Mouse (Mus musculus) neural tube, embryonic 14.5 days (tissue): Measurements from ENCODE around the gene Stard9. TPM values are rescaled to one million over a fixed set of nuclear protein-coding genes. Genes with fewer than 3 reads are reported as not detected.

ENCODE experiments used
- ATAC-seq: fragments of 200-750 bp; cut with Nextera tagmentation; 2 replicates; pipeline ENCODE4 v1.8.0; 2017; ENCODE audit warnings: low read depth, mild to moderate bottlenecking, moderate TSS enrichment, moderate library complexity
- H3K27ac ChIP-seq: fragments of 300-500 bp; sonication (generic); 2 replicates; pipeline ENCODE4 v1.5.1; 2014; ENCODE audit warnings: low read depth, mild to moderate bottlenecking, control low read depth, low read length, moderate library complexity, mixed read lengths
- H3K27me3 ChIP-seq: fragments of 300-500 bp; sonication (generic); 2 replicates; pipeline ENCODE4 v1.6.1; 2014; ENCODE audit warnings: low read length; ENCODE audit not compliant: control insufficient read depth, insufficient read depth
- H3K36me3 ChIP-seq: fragments of 300-500 bp; sonication (generic); 2 replicates; pipeline ENCODE4 v1.6.1; 2014; ENCODE audit warnings: low read length, mixed read lengths; ENCODE audit not compliant: control insufficient read depth, insufficient read depth
- H3K4me1 ChIP-seq: fragments of 300-500 bp; sonication (generic); 2 replicates; pipeline ENCODE4 v1.6.1; 2014; ENCODE audit warnings: low read length; ENCODE audit not compliant: control insufficient read depth, insufficient read depth
- H3K4me2 ChIP-seq: fragments of 300-500 bp; sonication (generic); 2 replicates; pipeline ENCODE4 v1.6.1; 2014; ENCODE audit warnings: mild to moderate bottlenecking, low read depth, low read length, control low read depth
- H3K4me3 ChIP-seq: fragments of 300-500 bp; sonication (generic); 2 replicates; pipeline ENCODE4 v1.5.1; 2014; ENCODE audit warnings: low read depth, low read length, control low read depth, mixed read lengths
- H3K9ac ChIP-seq: fragments of 300-500 bp; sonication (generic); replicated peaks from 2 replicates; pipeline ENCODE4 v1.6.1; 2014; ENCODE audit warnings: low read depth, mild to moderate bottlenecking, control low read depth, low read length, mixed read lengths
- H3K9me3 ChIP-seq: fragments of 300-500 bp; sonication (generic); 2 replicates; pipeline ENCODE4 v1.6.1; 2016; ENCODE audit warnings: low read length; ENCODE audit not compliant: control insufficient read depth
- WGBS: fragments of 180-500 bp; shearing (Covaris S2); extraction: QIAGEN DNeasy Blood & Tissue Kit; methylation state at CpG from one replicate; pipeline ENCODE4 v1.1.7; 2014; 5-methylcytosine and 5-hydroxymethylcytosine counted together
- polyA plus RNA-seq: library from polyadenylated mRNA; unstranded; fragments of >200 nt; fragmentation: Nextera tagmentation; extraction: Ambion mirVana; gene quantifications from 2 replicates; pipeline ENCODE4 v1.2.1, GENCODE M21; 2014

The Stard9 gene
- polyA plus RNA-seq, 1 experiment from 2014 or later: 7.9 TPM

- Histone ChIP-seq H3K27me3 (no peaks in the 10 kb centered on the region), H3K4me2 (no peak overlapping the region), H3K4me3 (no peak overlapping the region), H3K9ac (no peak overlapping the region), H3K36me3 (peaks cover 8% of the 10 kb centered on the region), H3K9me3 (no peaks in the 10 kb centered on the region), H3K27ac (no peak overlapping the region), H3K4me1 (no peaks in the 10 kb centered on the region)
- WGBS: 100% methylated on average over 1 of the region's 1 CpGs
- no peak for ATAC-seq
Measured at GRCm38 (mm10) chr2:120619538-120619937, 9.4 kb upstream of the Stard9 start.

- Histone ChIP-seq H3K4me3 (no peak overlapping the region), H3K36me3 (peaks cover 8% of the 10 kb centered on the region), H3K9ac (no peak overlapping the region), H3K27me3 (no peaks in the 10 kb centered on the region), H3K9me3 (no peaks in the 10 kb centered on the region), H3K4me2 (no peak overlapping the region), H3K4me1 (no peaks in the 10 kb centered on the region), H3K27ac (no peak overlapping the region)
- ATAC-seq: no peak
Measured at GRCm38 (mm10) chr2:120622920-120623319, 6.0 kb upstream of the Stard9 start.

- peak overlapping the region; percentile 46 for H3K4me2 ChIP-seq
- peak overlapping the region; percentile 45 for H3K4me3 ChIP-seq
- peak; percentile 29 for ATAC-seq
- 31% methylated on average over 9 of the region's 10 CpGs for WGBS
- H3K9me3 ChIP-seq: no peaks in the 10 kb centered on the region
- H3K36me3 ChIP-seq: no peaks in the 10 kb centered on the region
- H3K9ac ChIP-seq: peak overlapping the region; percentile 42; the same call in 1 of the 2 replicates
- H3K27ac ChIP-seq: peak overlapping the region; percentile 77; the same call in 1 of the 2 replicates
- H3K4me1 ChIP-seq: peaks cover 7% of the 10 kb centered on the region; the same call in 1 of the 2 replicates
- H3K27me3 ChIP-seq: no peaks in the 10 kb centered on the region
Measured at GRCm38 (mm10) chr2:120628076-120628865, 650 bp upstream of the Stard9 start.

- H3K4me3 ChIP-seq: no peak overlapping the region
- no peak overlapping the region for H3K27ac ChIP-seq
- no peaks in the 10 kb centered on the region for H3K27me3 ChIP-seq
- no peaks in the 10 kb centered on the region for H3K36me3 ChIP-seq
- H3K4me2 ChIP-seq: peak overlapping the region; percentile 53; the same call in 1 of the 2 replicates
- no peak overlapping the region for H3K9ac ChIP-seq
- no peak for ATAC-seq
- H3K4me1 ChIP-seq: peaks cover 7% of the 10 kb centered on the region; the same call in 1 of the 2 replicates
- H3K9me3 ChIP-seq: no peaks in the 10 kb centered on the region
- 76% methylated on average over 2 of the region's 2 CpGs for WGBS
Measured at GRCm38 (mm10) chr2:120630246-120630645, 1.3 kb downstream of the Stard9 start.

DNA sequence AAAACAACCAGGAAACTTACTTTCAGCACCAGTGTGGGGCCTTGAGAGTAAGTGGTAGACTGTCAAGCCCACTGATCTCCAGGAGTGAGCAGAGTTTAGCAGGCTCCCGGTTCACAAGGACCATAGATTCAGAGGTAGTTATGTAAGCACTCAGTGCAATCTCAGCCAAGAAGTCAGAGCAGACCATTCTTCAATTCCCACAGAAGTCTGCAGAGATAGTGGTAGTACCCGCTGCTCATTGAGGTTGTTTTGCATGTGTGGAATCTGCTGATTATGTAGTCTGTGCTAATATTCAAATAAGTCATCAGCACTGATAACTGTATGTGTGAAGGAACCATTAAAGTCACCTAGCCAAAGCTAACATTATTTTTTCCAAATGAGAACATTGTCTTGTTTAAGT, 1.7 kb downstream of the Stard9 start:
- no peak for ATAC-seq
- no peaks in the 10 kb centered on the region for H3K27me3 ChIP-seq
- no peak overlapping the region for H3K9ac ChIP-seq
- no peak overlapping the region for H3K4me3 ChIP-seq
- H3K27ac ChIP-seq: no peak overlapping the region
- 83% methylated on average over 2 of the region's 2 CpGs for WGBS
- no peak overlapping the region for H3K4me2 ChIP-seq
- peaks cover 7% of the 10 kb centered on the region; the same call in 1 of the 2 replicates for H3K4me1 ChIP-seq
- no peaks in the 10 kb centered on the region for H3K9me3 ChIP-seq
- no peaks in the 10 kb centered on the region for H3K36me3 ChIP-seq

- Histone ChIP-seq H3K36me3 (no peaks in the 10 kb centered on the region), H3K4me3 (no peak overlapping the region), H3K4me1 (peaks cover 7% of the 10 kb centered on the region; the same call in 1 of the 2 replicates), H3K9me3 (no peaks in the 10 kb centered on the region), H3K27me3 (no peaks in the 10 kb centered on the region), H3K4me2 (no peak overlapping the region), H3K27ac (no peak overlapping the region), H3K9ac (no peak overlapping the region)
- ATAC-seq: no peak
- 92% methylated on average over 2 of the region's 2 CpGs for WGBS
Measured at GRCm38 (mm10) chr2:120631521-120631920, 2.6 kb downstream of the Stard9 start.

DNA sequence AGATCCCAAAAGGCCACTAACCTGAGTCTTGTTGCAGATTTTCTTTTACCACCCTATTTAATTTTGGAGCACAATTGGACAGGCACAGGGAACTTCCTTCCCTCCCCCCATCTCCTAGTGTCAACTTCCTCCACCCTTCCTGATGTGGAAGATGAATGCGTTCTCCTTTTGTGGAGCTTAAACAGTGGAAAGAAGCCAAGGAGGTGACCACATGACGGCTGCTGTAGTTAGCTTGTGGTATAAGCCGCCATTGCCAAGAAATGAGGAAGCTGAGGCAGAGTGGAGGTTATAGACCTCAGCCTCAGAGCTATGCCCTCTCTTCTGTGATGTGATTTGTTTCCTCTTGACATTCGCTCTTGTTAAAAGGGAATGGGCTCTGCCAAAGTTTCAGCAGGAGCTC, 3.0 kb downstream of the Stard9 start:
- no peak for ATAC-seq
- Histone ChIP-seq H3K4me3 (no peak overlapping the region), H3K9me3 (no peaks in the 10 kb centered on the region), H3K9ac (no peak overlapping the region), H3K4me1 (peaks cover 7% of the 10 kb centered on the region; the same call in 1 of the 2 replicates), H3K36me3 (no peaks in the 10 kb centered on the region), H3K4me2 (no peak overlapping the region), H3K27me3 (no peaks in the 10 kb centered on the region), H3K27ac (no peak overlapping the region)
- WGBS: 76% methylated on average over 4 of the region's 4 CpGs

GRCm38 (mm10) chr2:120640835-120641234, 11.9 kb downstream of the Stard9 start:
- Histone ChIP-seq H3K4me2 (no peak overlapping the region), H3K4me1 (no peaks in the 10 kb centered on the region), H3K27me3 (no peaks in the 10 kb centered on the region), H3K9me3 (no peaks in the 10 kb centered on the region), H3K36me3 (no peaks in the 10 kb centered on the region), H3K9ac (no peak overlapping the region), H3K27ac (no peak overlapping the region), H3K4me3 (no peak overlapping the region)
- no peak for ATAC-seq
- WGBS: 87% methylated on average over 8 of the region's 8 CpGs

DNA sequence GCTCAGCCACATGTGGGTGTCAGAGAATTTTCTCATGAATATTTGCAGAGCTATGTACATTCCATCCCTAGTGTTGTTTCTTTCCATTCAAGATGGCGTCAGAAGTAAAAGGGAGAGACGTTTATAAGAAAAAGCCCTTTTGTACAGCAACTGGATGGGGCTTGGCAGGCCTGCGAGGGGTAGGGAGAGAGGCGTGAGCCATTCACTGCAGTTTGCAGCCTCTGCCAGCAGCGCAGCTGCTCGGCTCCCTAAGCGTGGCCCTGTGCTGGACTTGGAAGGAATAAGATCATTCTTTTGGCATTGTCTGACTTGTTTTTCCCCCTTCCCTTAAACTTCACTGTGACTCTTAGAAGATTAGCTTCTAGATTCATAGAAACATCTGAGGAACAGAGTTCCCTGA, 14.9 kb downstream of the Stard9 start:
- WGBS: 70% methylated on average over 7 of the region's 7 CpGs
- Histone ChIP-seq H3K4me3 (no peak overlapping the region), H3K9me3 (no peaks in the 10 kb centered on the region), H3K36me3 (no peaks in the 10 kb centered on the region), H3K9ac (no peak overlapping the region), H3K4me1 (no peaks in the 10 kb centered on the region), H3K4me2 (no peak overlapping the region), H3K27me3 (no peaks in the 10 kb centered on the region), H3K27ac (no peak overlapping the region)
- ATAC-seq: no peak
